Mouse (Mus musculus) brown adipose tissue, adult 24 weeks (tissue): ENCODE measurements around the gene Edar. TPM values are rescaled to one million over a fixed set of nuclear protein-coding genes. Genes with fewer than 3 reads are reported as not detected.

Experiments
- H3K27ac ChIP-seq: fragments of 200-500 bp; replicated peaks from 2 replicates; pipeline ENCODE4 v1.5.1; 2012; ENCODE audit warnings: low read depth, mild to moderate bottlenecking, low read length
- H3K4me1 ChIP-seq: fragments of 200-500 bp; 2 replicates; pipeline ENCODE4 v1.6.1; 2012; ENCODE audit warnings: low read length, mixed read lengths; ENCODE audit not compliant: control insufficient read depth, insufficient read depth, insufficient read length
- H3K4me3 ChIP-seq: fragments of 200-500 bp; 2 replicates; pipeline ENCODE4 v1.5.1; 2012; ENCODE audit warnings: low read depth, mild to moderate bottlenecking, low read length, moderate library complexity; ENCODE audit not compliant: insufficient read depth
- polyA plus RNA-seq: library from polyadenylated mRNA; stranded (reverse); fragments of >200 nt; gene quantifications from 2 replicates; pipeline ENCODE4 v1.2.4, GENCODE M21; 2012; ENCODE audit not compliant: missing spikeins, insufficient read depth, insufficient read length

Gene Edar
- polyA plus RNA-seq, 1 experiment = not detected

GRCm38 (mm10) chr10:58659268-58659986 lies 16.0 kb downstream of the Edar start:
- H3K27ac ChIP-seq = no peak overlapping the region
- H3K4me3 ChIP-seq = no peak overlapping the region
- no peaks in the 10 kb centered on the region for H3K4me1 ChIP-seq

- H3K4me3 ChIP-seq = no peak overlapping the region
- no peaks in the 10 kb centered on the region for H3K4me1 ChIP-seq
- H3K27ac ChIP-seq = no peak overlapping the region
These were observed 17.7 kb downstream of the Edar start for GRCm38 (mm10) chr10:58657731-58658130.

GRCm38 (mm10) chr10:58653679-58654078 lies 21.8 kb downstream of the Edar start:
- Histone ChIP-seq H3K4me3 (no peak overlapping the region), H3K4me1 (no peaks in the 10 kb centered on the region), H3K27ac (no peak overlapping the region)

GRCm38 (mm10) chr10:58652418-58653394 lies 22.7 kb downstream of the Edar start:
- Histone ChIP-seq H3K4me3 (no peak overlapping the region), H3K4me1 (no peaks in the 10 kb centered on the region), H3K27ac (no peak overlapping the region)

GRCm38 (mm10) chr10:58652045-58652417 lies 23.4 kb downstream of the Edar start:
- Histone ChIP-seq H3K27ac (no peak overlapping the region), H3K4me1 (no peaks in the 10 kb centered on the region), H3K4me3 (no peak overlapping the region)

GRCm38 (mm10) chr10:58651270-58652042 lies 24.0 kb downstream of the Edar start:
- Histone ChIP-seq H3K4me1 (no peaks in the 10 kb centered on the region), H3K4me3 (no peak overlapping the region), H3K27ac (no peak overlapping the region)

GRCm38 (mm10) chr10:58648787-58649186 lies 26.7 kb downstream of the Edar start:
- Histone ChIP-seq H3K4me1 (no peaks in the 10 kb centered on the region), H3K4me3 (no peak overlapping the region), H3K27ac (no peak overlapping the region)

- Histone ChIP-seq H3K4me1 (no peaks in the 10 kb centered on the region), H3K27ac (no peak overlapping the region), H3K4me3 (no peak overlapping the region)
These were observed 30.8 kb downstream of the Edar start for GRCm38 (mm10) chr10:58644671-58645070.

GRCm38 (mm10) chr10:58644194-58644593 lies 31.3 kb downstream of the Edar start:
- no peak overlapping the region for H3K27ac ChIP-seq
- H3K4me3 ChIP-seq = no peak overlapping the region
- no peaks in the 10 kb centered on the region for H3K4me1 ChIP-seq

GRCm38 (mm10) chr10:58643001-58643400 lies 32.5 kb downstream of the Edar start:
- Histone ChIP-seq H3K4me1 (no peaks in the 10 kb centered on the region), H3K27ac (no peak overlapping the region), H3K4me3 (no peak overlapping the region)

GRCm38 (mm10) chr10:58641631-58642030 lies 33.8 kb downstream of the Edar start:
- Histone ChIP-seq H3K27ac (no peak overlapping the region), H3K4me3 (no peak overlapping the region), H3K4me1 (no peaks in the 10 kb centered on the region)

GRCm38 (mm10) chr10:58640446-58641400 lies 34.7 kb downstream of the Edar start:
- H3K4me3 ChIP-seq = no peak overlapping the region
- no peak overlapping the region for H3K27ac ChIP-seq
- H3K4me1 ChIP-seq = no peaks in the 10 kb centered on the region

- Histone ChIP-seq H3K4me1 (no peaks in the 10 kb centered on the region), H3K4me3 (no peak overlapping the region), H3K27ac (no peak overlapping the region)
These were observed 36.2 kb downstream of the Edar start for GRCm38 (mm10) chr10:58639291-58639690.

GRCm38 (mm10) chr10:58636431-58637080 lies 38.9 kb downstream of the Edar start:
- Histone ChIP-seq H3K27ac (no peak overlapping the region), H3K4me3 (no peak overlapping the region), H3K4me1 (no peaks in the 10 kb centered on the region)
